Mouse (Mus musculus): ENCODE measurements at regions not wholly inside any gene's neighbourhood (a gene's known extent, or its start where the extent isn't known, plus 50 kb on each side); places are given as distances from the start of the nearest gene placed in this dataset.
"Not testable (repeated sequence)": the region's sequence is repeated elsewhere in the genome, so short reads cannot be mapped to it uniquely, and the experiment has no call there.

DNA sequence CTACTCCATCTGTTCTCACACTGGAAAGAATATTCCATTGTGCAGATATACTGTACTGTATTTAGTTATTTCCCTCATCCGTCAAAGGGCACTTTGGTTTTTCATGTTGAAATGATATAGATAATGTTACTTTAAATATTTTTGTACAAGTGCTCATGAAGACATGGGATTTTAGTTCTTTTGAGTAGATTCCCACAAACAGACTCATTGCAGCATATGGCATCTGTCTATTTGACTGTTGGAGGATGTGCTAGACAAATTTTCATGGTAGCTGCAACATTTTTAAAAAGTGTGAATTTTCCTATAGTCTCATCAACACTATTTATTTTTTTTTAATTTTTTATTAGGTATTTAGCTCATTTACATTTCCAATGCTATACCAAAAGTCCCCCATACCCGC is 502.5 kb downstream of the Hdgfl1 start:
- DNase-seq: no peak

DNA sequence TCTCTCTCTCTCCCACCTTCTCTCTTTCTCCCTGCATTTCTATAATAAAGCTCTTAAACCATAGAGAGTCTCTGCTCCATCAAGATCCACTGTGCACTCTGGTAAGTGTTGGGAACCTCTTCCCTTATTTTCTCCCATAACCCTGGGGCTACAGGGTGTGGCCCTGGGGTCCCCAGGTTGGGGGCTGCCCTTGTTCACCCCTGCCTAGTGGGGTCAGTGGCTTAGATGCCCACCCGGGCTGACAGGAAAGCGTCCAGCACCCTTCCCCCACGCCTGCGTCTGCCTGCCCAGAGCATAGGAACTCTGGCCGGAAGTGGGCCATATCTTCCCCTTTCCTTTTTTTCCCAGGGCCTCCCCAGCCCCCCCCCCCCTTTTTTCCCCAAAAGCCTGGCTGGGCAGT is 534.0 kb downstream of the Hdgfl1 start:
- DNase-seq: no peak

DNA sequence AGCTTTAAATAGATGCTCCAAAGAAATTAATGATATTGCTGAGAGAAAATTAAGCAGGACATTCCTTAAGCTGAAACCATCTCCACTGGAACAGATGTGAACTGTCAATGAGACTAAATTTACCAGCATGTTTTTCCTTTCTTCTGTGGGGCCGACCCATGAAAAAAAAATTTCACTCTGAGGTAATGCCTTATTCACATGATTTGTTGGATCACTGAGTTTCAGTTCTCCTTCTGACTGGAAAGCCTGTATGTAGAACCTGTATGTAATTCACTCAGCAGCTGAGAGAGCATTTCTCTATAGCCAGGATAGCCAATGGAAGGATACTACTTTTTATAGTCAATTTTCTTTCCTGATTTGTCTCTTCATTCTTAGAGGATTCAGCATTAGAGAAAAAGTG is 535.3 kb downstream of the Hdgfl1 start:
- no peak for DNase-seq

DNA sequence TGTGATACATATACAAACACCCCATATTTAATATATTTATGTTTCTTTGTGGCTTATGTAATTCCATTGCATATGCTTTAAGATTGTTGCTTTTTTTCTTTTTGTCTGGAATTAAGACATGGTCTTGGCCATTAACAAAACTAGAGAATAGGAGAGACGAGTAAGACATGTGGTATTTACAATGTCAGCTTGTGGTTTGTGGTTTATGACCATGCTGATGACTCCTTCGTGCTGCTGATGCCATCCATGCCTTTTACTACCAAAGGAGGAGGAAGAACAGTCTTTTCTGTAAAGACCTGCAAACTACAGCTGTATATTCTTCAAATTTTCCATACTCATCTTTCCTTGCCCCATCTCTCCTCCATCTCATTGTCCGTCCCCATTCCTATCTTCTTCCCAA is 552.7 kb downstream of the Hdgfl1 start:
- DNase-seq: no peak

DNA sequence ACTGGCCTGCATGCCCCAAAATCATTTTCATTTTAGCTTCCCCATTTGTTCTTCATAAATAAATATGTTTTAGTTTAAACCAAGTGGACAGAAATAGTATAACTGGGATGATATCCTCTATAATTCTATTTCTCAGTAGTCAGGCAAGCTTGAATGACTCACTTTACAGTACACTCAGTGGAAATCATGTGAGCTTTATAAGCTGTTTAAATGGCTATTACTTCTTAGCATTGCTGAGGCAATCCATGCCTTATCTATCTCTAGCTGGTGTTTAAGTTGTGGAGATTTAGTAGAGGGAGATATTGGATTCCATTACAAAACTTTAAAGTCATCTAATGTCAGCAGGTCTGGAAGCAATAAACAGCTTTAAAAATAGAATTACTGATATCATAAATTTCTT is 553.4 kb downstream of the Hdgfl1 start:
- DNase-seq: no peak

DNA sequence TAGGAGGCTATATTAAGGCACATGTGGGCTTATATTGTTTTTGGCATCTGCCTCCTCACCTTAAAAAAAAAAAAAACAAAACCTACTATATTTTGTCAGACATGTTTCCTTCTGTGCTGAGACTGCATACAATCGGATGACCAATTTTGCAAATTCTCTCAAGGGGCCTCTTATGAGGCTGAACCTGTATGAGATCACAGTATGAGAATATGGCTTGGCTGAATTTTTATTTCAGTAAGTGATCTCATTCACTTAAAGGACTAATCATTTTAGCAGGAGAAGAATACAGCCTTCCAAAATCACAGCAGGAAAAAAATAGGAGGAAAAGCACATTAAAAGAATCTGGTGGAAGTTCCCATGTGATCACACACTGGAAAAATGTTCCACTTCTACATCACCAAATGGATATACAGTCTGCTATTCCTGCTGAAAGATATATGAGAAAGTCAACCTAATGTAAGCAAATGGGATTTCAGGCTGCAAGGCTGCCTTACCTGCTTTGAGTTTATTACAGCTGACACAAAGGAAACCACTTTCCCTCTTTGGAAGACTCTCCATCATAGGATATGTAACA is 564.3 kb downstream of the Hdgfl1 start:
- DNase-seq: no peak

DNA sequence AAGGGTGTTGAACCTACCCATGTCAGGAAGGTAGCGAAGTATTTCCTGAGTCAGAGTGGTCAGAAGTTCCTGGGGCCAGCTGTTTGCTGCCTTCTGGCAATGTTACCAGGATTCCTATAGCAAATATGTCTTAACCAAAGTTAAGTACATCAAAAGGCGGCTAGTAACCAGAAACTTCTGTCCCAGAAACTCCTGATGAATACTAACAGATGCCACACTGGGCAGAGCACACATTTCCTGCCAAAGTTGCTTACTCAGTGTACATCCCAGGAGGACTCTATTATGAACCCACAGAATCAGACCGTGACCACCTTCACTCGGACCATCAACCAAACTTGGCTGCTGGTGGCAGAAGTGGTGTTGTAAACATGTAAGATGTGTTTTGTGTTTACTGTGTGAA is 575.3 kb downstream of the Hdgfl1 start:
- DNase-seq: no peak

DNA sequence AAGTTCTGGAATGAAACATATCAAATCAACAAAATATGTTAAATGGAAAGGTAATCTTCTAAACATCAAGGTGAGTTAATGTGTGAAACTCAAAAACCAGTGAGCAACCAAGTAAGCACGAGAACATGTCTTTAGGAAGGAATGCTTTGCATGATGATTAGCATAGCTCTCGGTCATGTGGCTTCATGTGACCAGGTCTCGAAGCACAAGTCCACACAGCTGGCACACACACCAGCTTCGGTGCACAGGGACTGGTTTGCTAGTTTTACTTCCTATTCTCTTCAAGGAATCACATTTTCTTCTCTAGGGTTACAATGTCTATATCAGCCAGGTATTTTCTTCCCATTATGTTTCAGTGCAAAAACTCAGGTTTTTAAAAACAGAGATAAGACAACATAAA is 586.1 kb downstream of the Hdgfl1 start:
- DNase-seq: no peak

DNA sequence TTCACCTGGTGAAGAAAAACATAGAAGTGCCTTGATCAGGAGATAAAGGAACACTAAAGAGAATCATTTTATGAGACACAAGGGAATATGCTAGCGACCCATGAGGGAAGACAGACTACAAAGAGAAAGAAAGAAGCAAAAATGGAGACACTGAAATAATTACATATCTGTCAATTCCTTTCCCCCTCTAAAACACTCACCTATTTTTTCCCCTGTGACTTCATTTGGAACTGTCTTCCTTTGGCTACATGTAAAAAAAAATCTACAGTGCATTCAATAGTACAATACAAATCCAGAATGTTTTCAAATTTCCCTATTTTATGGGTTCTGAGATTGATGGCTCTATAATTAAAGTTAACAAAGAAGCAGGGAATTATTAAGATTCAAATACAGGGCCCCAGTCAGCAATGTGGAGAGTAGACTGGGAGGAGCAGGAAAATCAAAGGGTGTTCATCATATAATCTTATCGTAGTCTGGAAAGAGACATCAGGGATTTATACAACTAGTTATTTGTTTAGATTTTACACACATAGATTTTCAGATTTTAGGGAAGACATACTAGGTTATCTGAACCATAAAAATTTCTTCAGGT is 598.0 kb downstream of the Hdgfl1 start:
- no peak for DNase-seq

DNA sequence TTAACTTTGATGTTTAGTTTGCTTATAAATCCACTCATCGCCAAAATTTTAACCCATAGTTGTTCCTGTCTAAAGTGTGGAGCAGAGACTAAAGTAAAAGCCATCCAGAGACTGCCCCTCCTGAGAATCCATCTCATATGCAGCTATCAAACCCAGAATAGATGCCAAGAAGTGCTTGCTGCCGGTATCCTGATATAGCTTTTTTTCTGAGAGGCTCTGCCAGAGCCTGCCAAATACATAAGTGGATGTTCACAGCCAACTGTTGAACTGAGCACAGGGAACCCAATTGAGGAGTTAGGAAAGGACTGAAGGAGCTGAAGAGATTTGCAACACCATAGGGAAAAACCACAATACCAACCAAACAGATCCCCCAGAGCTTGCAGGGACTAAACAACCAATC is 600.3 kb downstream of the Hdgfl1 start:
- no peak for DNase-seq

DNA sequence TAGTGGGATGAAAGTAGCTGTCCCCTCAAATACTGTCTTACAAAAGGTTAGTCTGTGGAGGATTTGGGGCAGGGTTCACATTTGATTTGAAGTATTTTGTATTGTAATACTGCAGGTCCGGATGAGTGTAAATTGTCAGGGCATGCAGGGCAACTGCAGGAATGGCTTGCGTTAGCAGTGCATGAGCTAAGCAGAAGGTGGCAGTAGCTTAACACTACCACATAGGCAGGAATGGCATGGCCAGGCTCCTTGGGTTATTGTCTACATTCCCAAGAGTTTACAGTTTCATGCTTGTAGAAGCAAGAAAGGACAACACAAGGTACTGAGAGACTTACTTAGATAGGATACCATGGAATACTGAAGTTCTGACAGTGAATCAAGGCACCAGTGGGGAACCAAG is 611.3 kb downstream of the Hdgfl1 start:
- DNase-seq: no peak

DNA sequence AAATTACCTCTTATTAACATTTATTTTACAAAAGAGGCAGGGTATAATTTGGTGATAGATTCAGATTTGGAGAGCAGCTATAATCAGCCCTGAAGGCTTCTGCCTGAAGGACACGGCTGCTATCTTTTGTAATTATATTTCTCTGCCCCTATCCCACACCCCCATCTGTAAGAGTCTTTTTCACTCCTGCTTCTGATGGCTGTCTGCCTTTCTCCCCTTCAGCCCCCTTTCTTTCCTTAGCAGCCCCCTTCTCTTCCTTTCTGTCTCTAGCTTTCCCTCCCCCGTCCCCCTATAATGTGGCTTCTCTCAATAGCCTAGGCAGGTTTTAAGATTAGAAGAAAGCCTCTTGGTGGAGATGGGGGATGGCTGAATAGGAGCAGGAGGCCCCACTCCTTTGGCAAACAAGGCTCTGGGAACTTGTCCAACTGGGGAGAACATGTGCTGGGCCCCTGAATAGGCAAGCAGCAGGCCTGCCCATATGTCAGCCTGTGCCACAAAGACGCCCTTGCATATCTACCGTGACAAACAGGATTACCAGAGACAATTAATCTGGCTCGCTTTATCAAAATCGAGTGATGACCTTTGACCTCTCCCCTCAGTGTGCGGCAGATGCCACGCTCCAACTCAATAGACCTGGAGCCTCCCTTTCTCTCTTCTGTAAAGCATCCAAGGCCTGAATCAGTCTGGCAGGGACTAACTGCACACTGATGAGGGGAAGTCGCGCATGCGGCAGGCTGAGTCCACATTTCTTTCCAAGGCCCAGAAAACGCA is 615.1 kb downstream of the Hdgfl1 start:
- DNase-seq: no peak

DNA sequence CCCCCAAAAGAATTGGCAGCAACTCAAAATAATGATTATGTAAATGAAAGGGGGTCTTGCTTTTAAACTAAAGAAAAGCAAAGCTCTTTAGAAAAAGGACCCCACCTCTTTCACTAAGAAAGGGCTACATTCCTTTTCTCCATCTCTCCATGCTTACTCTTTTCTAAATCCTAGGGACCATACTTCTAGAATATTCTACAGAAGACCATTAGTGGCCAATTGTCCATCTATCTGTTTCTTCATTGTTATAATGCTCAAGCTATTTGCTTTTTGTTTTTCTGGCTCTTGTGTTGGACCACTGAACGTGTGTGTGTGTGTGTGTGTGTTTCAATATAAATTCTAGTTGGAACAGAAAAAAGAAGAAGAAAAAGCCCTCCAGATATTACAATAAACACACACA is 615.7 kb downstream of the Hdgfl1 start:
- no peak for DNase-seq

DNA sequence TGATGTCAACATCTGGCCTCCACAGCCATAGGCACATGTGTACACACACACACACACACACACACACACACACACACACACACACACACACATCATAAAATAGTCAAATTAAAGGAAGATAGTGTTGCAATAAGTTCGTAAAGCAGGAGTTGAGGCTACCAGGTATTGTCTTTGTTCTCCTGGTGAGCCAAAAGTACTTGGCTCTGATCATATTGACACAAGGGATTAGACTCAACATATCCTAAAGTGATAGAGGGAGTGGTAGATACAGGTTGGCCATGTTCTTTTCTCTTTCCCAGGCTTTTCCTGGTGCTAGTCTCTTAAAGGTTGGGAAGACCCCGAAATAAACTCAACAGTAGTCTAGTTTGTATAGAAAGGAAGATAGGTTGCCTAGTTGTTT is 616.9 kb downstream of the Hdgfl1 start:
- DNase-seq: no peak

DNA sequence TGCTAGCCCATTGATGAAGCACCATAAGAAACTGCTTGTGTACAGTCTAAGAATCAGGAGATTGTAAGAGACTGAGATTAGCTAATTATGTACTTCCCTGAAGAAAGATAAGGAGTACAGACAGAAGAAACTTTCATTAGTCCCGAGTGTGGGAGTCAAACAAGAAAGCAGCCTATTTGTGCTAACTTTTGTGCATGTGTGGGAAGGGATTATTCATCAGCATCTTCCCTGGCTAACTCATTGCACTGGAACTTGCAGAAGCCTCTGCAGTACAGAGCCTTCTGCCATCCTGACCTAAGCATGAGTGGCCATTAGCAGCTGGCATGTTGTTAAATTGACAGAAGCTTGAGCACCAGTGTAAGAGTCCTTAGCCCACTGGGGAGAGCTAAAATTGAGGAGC is 619.5 kb downstream of the Hdgfl1 start:
- no peak for DNase-seq

DNA sequence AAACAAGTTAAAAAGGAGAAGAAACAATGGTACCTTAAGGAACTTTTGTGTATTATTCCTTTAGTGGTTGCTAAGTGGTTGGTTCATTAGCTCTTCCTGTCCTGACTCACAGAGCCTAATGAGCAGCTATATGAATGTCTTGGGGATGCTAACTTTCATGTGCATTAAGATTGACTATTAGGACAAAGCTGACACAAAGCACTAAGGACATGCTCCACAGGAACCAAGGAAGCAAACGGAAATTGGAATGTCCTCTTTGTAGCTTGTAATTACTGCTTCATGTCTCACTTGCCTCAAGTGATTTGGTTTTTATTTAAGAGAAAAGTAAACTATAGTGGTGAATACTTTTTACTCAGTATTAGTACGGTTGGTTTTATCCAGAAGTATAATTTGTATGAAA is 627.2 kb downstream of the Hdgfl1 start:
- no peak for DNase-seq

DNA sequence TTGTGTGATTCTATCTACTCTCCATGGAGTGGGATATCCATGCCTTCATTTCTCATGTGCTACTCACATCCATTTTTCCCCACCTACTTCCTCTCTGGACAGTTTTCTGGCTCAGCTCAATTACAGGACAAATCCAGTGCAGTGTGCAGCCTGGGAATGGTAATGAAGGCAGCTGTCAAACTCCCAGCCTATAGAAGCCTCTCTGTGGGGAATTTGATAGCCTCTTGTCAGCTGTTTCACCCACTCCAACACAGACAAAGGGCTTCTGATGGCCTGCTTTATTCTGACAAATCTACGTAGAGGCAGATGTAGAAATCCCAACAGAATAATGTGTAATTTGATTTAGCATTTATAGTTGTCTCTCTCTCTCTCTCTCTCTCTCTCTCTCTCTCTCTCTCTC is 650.6 kb downstream of the Hdgfl1 start:
- no peak for DNase-seq

DNA sequence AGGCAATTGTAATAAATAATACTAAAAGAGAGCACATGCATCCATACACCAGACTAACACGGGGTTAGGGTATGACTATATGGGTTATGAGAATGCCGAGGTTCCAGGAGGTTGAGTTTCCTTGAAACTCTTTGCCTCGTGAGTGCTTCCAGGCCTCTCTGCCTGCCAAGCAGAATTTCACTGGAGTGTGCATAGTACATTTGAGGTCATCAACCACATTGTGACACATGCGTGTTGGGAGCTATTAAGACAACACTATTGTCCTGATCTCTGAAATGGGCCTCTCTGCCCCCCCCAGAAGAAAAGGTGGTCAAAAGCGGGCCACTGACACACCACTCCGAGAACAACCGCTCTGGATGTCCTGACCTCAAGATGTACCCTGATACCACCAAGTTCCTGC is 655.8 kb downstream of the Hdgfl1 start:
- no peak for DNase-seq

DNA sequence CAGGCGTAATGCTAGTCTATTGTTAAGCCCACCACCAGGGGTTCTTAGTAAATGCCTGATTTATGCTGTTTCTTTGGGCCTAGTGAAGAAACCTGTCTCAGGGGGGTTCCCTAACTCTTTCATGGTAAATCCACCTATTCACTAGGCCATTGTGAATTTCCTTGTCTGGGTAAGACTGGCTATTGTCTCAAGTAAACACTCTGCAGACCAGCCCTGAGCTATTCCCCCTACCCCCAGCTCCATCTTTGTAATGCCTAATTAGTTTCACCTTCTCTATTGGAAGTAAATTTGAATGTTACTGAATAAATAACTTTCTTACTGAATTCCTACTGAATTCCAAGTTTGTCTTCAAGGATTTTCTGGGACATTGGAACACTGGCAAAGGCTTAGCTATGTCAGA is 656.2 kb downstream of the Hdgfl1 start:
- not testable (repeated sequence) for DNase-seq

DNA sequence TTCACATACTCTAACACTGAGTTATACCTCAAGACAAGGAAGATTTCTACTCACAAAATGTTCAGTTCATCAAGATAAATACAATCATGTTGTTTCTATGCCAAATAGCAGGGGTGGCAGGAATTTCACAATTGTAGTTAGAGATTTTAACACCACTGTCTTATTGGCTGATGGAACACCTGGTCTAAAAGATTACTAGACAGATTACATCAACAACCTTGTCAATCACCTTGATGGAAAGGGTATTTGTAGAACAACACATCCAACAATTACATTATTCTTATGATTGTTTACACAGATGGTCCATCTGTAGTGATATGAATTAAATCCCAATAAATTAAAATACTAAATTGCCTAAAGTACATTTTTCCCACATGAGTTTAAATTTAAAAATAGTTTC is 657.4 kb downstream of the Hdgfl1 start:
- DNase-seq: no peak

DNA sequence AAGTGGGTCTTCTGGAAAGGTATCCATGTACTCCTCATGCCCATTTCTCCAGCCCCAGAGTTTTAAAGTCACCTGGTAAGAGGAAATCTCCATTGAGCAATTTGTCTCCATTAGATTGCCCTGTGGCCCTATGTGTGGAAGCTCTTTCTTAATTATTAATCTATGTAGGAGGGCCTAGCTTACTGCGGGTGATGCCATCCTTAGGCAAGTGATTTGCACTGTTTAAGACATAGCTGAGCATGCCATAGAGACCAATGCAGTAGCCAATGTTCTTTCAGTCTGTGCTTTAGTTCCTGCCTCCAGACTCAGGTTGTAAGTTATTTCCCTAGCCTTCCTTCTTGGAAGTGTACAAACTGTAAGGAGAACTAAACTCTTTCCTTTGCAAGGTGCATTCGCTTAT is 661.0 kb downstream of the Hdgfl1 start:
- no peak for DNase-seq

DNA sequence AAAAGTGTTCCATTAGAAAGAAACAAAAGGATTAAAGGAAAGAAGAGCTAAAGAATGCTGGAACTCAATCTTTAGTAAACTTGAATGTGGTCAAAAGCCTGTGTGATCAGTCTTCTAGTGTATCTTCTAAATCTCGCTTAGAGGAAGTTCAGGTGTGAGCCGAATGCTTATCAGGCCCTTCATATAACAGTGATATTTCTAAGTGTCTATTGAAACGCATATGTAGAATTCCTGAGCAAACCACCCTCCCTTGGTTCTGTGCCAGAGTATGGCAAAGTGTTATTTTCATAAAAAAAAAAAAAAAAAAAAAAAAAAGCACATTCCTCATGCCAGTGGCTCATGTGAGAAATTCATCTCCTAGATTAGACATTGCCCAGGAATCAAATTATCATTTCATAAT is 681.2 kb downstream of the Hdgfl1 start:
- no peak for DNase-seq

DNA sequence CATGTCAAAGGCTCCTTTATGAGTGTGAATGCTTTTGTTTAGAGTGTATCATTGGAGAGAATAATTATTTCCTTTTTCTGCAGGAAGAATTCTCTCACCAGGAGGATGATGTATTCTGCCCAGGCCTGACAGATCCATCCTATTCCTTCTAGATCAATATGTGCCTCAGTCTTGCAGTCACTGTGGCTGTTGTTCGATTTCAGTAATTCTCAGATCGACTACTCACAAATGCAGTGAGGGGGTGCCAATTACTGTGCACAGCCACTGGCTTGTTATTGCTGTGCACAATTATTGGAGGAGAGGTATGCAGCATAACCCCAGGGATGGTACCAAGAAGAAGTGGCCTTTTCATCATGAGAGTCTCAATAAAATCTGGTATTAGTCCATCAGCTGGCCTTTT is 689.2 kb downstream of the Hdgfl1 start:
- no peak for DNase-seq

DNA sequence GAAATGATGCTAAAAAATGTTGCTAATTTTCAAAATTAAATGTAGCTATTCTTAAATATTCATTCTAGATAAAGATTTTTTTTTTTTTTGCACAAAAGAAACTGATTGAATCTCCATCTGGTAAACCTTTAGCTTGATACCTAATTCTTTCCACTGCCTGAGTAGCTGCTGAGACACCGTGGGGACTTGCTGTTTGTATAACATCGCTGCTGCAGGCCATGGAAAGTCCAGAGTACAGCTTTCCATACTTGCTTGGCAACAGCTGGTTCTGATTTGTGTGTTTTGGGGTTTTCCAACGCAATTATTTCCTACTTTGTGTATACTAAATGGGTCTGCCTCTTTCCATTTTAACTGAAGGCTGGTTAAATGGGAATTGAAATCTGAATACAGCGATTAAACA is 689.7 kb downstream of the Hdgfl1 start:
- no peak for DNase-seq
